Mouse (Mus musculus): ENCODE measurements around the gene Nav2. TPM values are rescaled to one million over a fixed set of nuclear protein-coding genes. Genes with fewer than 3 reads are reported as not detected.

Gene Nav2
- total RNA-seq, 2 experiments from 2014 or later, result 26.8 to 35.3 TPM

DNA sequence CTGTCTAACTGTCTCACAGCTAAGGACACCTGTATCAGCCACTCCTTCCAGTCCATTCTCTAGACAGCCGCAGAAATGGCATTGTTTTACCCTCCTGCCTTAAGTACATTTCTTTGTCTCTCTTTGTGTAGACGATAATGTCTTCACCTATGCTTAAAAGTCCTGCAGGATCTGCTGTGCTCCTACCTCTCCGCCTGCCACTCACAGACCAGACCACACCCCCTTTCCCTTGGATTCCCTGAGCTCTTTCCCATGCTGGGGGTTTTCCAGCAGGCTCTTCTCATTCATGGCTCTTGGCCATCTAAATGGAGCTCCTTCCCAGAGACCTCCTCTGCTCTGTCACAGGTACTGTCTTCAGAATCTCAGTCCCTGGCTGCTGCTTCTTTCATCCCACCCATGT lies 408.1 kb downstream of the Nav2 start:
- DNase-seq (ENCODE audit: low spot score in 2 of 2), result no peak

DNA sequence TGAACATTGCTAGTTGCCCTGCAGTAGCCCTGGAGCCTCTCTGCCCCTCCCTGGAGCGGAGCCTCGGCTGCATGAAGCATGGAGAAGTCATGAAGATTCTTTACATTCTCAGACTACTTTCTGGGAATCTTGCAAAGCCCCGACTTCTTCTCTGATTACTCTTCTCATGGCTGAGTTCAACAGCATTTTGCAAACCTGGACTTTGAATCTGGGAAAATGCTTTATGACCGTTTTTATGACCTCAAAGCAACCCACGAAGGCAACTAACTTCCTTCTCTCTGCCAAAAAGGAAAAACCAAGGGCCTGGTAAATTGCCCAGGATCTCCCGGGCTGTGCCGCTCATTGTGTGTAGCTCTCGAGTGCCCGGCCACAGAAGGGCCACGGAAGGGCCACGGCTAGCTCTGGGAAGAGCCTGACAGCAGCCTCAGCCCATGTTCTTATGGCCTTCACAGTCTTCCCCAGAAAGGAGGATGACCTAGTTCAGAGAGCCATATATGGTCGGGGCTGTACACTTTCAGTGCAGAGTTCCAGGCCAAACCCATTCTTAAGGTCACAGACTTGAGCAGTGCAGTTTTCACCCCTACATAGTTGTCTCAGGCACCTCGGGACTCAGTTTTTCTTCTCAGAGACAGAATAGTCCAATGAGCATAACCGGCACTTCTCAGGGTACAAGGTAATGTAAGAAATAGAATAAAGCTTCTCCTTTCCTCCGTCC lies 409.8 kb downstream of the Nav2 start:
- DNase-seq (ENCODE audit: low spot score in 2 of 2), result no peak

DNA sequence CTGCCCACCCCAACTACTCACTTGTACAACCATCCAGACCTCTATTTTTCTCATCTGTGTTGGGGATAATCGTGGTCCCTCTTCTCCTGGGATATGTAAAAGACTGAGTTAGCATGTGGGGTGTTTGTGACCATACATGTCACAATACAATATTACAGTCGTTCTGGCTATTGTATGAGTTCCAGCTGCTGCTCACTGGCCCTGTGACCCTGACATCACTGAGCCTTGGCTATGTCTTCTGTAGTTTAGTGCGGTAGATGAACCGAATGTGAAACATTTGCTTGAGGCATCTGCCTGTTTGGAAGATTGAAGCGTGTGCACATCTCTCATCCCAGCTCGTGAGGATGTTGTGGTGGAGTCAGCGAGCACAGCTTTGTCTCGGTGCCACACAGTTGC lies 410.4 kb downstream of the Nav2 start:
- no peak for DNase-seq (ENCODE audit: low spot score in 2 of 2)

DNA sequence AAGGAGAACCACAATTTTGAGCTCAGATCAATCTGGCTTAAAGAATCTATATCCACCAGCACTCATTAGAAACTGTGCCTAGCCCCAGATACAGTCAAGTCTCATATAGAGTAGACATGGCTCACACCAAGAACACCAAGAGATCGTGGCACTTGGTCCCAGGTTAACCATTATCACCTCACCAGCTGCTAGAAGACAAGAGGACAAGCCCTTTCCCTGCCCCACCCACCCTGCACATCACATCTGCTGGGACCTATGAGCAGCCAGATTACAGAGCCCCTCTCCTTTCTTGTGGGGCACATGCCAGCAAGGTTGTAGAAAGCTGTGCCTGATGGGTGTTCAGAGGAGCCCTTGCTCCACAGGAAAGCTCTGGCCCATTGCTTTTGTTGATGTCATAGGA lies 411.5 kb downstream of the Nav2 start:
- no peak for DNase-seq (ENCODE audit: low spot score in 2 of 2)

DNA sequence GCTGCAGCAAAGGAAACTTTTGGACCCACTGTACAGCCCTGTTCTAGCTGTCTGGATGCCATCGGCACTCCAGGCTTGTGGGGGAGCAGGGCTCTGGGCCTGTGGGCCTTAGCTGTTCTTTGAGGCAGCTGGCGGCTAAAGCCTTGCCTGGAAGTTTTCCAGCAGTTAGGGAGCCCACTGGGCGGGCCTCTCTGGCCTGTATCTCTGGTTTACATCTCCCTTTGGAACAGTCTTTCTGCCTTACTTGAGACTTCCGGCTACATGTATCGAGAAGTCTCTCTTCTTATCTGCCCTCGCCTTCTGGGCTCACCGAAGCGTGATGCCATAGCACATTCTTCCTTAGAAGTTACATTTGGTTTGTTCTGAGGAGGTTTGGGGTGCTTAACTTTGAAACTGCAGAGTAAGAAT lies 412.6 kb downstream of the Nav2 start:
- DNase-seq (ENCODE audit: low spot score in 2 of 2), result no peak

DNA sequence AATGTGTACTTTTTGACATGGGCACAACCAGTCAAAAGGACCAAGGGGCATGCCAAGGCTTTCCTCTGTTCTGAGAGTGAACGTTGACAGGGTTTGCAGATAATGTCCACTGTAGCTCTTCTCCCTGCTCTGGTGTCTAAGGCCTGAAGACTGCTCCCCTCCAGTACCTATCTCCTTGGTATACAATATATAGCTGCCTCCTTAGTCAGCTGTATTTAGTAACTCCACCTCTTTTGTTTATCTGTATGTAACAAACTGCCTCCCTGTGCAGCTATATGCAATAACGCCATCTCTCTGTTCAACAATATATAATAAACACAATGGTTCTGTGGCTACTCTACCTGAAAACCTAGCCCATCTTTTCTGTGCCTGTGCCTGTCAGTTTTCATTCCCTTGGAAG lies 413.7 kb downstream of the Nav2 start:
- DNase-seq (ENCODE audit: low spot score in 2 of 2), result no peak

DNA sequence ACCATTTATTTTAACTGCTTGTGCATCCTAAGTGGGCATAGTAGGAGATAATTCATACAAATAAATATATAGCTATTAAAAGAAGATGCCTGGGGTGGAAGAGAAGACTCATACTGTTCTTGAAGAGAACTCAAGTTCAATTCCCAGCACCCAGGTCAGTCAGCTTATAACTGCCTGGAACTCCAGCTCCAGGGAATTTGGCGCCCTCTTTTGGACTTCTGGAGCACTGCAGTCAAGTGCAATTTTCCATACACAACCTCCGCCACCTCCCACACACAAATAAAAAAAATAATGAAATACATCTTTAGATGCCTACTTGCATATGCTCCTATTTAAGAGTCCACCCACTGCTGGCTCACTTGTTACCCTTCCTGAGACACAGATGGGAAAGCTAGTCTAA lies 416.1 kb downstream of the Nav2 start:
- DNase-seq (ENCODE audit: low spot score in 2 of 2), result no peak

DNA sequence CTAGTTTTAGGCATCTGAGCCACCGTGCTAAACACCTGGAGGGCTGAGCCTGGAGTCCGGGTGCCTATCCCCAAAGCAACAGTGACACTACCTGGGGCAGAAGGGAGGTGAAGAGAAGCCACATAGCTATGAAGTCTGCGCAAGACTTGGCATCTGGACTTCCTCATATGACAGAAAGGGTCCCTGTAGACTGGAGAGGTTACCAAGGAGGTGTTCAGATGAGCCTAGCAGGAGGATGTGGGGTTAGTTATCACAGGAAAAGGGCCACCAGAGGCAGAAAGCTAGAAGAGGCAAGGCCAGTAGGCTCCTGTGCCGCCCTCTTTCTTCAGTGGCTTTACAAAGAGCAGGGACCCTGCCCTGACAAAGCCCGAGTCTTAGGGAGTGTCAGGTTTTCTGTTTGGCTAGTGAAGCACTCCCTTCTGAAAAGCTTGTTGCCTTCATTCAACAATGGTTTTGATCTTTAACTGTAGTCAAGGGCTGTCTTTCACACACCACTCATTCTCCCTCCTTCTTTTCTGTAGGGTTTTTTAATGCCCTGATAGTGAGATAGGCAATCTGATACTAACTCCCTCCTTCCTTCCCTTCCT lies 417.7 kb downstream of the Nav2 start:
- no peak for DNase-seq (ENCODE audit: low spot score in 2 of 2)

DNA sequence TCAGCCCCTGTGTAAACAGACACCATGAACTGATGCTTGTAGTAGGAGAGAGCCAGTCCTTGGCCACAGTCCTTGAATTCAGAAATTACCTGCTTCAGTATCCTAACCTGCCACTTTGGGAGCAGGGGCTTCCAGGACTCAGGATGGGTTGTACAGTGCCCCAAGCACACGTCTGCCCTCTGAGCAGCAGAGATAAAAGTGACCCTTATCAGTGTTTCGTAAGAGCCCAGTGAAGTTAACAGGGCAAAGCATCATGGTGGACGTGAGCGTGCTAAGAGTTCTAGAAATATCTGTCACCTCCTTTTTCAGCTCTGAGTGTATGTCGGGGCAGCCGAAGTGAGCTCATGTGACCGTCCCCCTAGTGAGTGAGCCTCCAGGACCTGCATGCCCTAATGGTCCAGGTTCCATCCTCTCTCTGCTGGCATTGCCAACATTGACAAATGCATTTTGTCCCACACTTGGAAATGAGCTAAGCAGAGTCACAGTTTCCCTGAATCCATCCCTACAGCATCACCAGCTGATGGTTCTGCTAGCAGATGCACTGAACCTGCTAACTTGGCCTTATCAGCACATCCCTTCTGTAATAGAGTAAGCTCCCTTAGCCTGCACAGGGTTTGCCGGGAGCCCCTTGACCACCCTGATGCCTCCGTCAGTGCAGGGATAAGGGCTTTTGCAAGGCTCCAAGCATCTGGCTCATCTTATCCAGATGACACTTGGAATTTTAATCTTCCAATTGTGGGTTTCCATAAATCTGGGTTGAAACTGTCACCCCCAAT lies 418.6 kb downstream of the Nav2 start:
- DNase-seq (ENCODE audit: low spot score in 2 of 2), result no peak

DNA sequence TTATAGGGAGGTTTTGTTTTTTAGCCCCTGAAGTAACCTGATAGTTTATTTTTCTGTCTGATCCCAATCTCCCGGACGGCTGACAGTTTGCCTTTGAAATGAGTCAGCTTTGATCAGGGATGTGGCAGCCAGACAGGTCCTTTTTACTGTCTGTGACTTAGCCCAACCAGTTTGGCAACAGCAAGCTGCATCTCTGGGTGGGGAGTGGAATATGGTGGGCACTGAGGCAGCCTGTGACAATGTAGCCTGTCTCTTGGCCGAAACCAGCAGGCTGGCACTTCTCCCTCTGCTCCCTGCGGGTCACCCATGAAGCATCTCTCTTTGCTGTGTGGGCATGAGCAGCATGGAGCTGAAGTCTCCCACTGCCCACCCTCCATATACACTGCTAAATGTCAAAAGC lies 421.7 kb downstream of the Nav2 start:
- DNase-seq (ENCODE audit: low spot score in 2 of 2), result no peak

DNA sequence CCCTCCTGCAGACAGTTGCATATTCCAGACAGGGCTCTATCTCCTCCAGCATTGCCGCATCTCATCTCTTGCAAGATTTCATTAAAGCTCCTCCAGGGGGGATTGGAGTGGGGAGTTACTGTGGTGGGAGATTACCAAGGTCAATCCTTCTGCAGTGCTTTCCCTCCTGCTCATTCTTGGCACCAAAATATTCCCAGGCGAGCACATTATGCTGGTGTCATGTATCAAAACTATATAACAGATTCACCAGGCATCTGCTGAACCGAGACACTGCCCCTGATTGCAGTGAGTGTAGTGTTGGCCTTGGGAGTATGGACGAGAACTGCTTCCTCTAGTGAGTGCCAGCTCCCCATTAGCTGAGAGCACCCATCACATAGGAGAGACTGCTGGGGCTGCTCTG lies 423.4 kb downstream of the Nav2 start:
- DNase-seq (ENCODE audit: low spot score in 2 of 2), result no peak

DNA sequence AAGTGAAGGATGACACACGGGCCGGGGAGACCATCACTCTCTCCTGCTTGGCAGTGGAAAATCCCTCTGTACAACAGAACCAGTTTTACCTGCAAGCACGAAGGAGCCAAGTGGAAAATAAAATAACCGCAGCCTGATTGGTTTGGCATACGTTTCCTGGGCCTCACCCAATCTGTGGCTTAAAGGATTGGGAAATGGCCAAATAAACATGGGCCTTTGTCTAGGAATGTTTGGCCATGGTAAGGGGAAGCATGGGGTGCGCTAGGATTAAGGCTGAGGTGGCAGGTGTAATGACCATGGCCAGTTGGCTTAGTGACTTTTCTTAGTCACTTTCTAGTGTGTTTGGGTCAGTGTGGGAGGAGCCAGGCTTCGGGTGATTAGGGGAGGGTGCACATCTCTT lies 424.1 kb downstream of the Nav2 start:
- DNase-seq (ENCODE audit: low spot score in 2 of 2), result no peak

DNA sequence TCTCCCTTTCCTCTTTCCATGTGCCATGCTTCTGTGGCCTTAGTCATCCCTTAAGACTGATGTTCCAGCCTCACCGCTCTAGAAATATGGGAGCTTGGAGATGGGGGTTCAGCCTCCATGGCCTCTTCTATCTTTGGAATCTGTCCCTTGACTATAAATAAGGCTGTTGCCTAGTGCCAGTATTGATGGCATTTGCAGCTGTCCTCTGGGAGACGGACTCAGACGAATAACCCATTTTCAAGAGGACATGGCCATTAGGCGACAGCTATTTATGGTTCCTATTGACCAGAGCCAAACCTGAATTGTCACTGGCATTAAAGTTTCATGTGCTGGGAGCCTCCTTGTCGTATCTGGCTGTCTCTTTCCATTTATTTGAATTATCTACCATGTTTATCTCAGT lies 425.6 kb downstream of the Nav2 start:
- DNase-seq (ENCODE audit: low spot score in 2 of 2), result no peak

DNA sequence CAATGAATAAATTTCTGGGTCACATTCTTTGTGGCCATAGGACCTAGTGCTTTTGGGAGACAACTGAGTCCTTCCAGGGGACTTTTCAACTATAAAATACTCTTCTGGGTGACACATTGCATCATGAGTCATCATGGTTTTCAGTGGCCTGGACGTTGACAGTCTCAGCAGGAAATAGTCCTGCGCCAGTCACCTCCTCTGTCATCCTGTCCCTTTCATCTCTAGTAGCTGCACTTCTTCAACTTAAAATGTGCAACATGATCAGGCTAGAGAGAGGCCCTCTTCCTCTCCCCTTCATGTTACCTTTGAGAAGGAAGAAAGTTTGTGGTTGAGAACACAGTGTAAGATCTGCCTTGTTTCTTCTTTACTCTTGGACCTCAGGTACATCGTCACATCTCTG lies 426.5 kb downstream of the Nav2 start:
- no peak for DNase-seq (ENCODE audit: low spot score in 2 of 2)

DNA sequence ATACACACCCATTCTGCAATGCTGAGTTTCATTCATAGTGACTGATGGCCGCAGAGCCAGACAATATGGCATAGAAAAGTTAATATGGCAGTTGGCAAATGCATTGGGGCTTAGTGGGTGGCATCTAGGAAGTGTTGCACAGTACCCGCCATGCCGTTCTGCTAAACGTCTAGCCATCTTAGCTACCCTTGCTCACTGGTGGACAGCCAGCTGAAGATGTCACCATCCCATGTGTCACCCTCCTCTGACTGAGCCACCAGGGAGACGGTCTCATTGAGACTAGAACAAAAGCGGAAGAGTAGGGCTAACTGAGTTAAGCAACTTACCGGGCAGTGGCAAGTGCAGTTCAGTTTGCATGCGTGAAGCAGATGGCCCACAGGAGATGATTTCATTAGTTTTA lies 428.2 kb downstream of the Nav2 start:
- DNase-seq (ENCODE audit: low spot score in 2 of 2), result no peak

DNA sequence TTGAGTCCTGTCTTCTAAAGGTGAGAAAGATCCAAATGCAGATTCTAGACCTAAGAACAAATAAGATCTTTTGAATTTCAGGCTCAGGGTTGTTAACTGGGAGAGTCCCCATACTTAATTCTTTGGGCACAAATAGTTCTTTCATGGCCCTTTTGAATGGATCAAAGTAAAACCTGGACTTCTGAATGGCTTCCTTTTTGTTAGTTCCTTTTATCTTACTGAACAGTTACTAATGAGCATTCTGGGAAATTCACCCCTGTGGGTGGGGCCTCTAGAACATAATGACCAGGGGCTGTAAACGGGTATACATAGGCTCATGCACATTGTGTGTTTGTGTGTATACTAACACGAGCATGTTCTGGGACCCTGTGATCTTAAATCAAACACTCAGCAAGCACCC lies 429.2 kb downstream of the Nav2 start:
- no peak for DNase-seq (ENCODE audit: low spot score in 2 of 2)

DNA sequence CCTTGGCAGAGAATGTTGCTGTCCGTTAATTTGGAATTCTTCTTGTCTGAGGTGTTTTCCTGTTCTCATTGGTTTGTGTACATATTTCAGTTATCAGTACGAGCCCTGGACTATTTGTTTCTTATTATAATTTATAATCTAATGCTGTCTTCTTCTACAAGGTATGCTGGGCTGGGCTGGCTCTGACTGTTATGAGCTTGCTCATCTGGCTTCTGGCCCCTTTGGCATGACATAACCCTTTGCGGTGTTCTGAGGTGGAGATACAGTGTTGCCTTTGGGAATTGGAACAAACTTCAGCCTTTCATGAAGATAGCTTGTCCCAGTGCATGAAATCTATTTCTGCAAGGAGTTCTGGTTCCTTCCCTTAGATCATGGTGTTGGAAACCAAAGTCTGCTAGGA lies 431.4 kb downstream of the Nav2 start:
- no peak for DNase-seq (ENCODE audit: low spot score in 2 of 2)

DNA sequence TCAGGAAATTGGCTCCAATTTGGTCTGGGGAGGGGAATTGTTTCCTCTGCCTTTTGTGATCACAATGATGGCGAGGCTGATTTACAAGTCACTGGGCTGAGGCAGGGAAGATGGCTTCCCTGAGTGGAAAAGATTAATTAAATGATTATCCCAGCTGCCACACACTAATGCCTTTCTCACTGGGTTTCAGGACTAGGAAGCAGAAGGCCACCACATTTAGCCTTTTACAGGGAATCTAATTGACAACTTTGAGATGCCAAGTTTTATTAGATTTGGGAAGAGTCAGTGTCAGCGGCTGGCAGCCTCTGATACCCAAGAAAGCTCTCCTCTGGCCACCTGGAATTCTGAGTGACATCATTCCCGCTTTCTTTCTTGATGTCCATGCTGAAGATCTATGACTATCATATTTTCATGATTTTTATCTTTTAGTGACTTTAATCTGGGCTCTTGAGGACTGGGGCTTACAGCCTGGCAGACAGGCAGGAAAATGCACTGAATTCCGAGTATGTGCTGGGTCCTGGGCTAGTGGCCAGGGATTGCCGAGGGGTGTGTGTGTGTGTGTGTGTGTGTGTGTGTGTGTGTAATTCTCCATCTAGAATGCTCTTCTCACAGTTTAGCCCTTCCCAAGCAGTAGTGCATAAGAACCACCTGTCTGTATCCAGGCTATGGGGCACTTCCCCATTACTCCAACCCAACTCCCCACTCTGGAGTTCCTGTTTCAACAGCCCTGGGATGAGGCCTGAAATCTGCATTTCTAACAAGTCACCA lies 432.8 kb downstream of the Nav2 start:
- no peak for DNase-seq (ENCODE audit: low spot score in 2 of 2)

DNA sequence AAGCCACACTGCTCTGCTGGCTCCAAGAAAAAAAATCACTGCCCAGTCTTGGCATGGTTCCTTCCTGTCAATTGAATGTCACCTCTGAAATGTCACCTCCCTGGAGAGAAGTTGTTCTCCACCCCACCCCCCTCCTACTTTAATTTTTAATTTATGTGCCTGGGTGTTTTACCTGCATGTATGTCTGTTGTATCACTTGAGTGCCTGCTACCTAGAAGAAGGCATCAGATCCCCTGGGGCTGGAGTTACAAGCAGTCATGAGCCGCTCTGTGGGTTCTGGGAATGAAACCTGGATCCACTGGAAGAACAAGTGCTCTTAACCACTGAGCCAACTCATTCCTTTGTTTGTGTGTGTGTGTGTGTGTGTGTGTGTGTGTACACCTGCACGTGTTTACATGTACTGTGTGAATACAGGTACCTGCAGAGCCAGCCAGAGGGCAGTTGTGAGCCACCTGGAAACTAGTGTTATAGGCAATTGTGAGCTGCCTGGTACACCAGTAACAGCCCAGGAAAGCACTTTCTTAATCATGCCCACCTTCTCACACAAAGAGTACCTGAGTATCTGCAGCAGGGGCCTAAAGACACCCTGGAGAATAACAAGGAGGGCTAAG lies 433.5 kb downstream of the Nav2 start:
- no peak for DNase-seq (ENCODE audit: low spot score in 2 of 2)

DNA sequence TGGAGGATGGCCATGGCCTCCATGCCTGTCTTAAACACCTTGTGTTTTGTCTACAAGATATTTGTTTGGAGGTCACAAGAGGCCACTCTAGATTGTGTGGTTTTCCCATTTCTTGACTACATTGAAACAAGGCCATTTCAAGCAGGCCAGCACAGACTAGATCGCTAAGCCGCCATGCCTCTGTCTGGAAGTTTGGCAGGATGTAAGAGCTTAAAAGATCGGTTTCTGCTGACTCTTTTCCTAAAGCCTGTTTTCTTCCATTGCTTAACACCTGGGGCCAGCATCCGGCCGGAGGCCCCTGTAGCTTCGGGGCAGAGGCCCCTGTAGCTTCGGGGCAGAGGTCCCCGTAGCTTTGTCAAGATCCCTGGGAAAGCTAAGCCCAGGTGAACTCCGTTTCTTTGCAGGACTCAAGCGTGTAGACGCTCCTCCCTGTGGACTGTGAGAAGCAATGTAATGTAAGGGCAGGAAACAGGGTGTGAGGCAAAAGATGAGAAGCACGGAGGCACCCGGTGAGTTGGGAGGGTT lies 434.1 kb downstream of the Nav2 start:
- DNase-seq (ENCODE audit: low spot score in 2 of 2), result no peak

DNA sequence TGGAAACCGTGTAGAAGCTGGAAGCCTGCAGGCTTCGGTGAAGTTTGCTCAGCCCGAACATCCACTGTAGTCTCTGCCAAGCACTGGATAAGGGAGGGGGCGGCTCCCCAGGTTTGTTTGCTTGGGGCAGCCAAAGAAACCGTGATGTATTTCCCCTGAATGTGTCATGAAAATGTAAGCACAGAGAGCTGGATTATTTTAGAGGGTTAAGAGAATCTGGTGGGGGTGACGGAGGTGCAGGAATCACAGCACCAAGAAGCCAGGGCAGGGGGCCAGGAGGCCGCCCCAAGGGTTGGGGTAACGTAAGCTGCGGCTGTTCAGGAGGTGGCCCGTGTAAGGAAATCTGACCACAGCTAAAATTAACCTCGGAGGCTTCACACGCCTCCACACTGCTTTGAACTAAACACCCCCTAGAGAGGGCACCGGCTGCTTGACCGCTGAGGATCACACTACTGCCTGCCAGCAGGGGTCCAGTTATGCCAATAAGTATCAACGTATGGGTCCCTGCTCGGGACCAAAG lies 434.6 kb downstream of the Nav2 start:
- DNase-seq (ENCODE audit: low spot score in 2 of 2), result no peak
